Mouse (Mus musculus): Measurements from ENCODE around the gene Gpr179.
"Not testable (repeated sequence)": the region's sequence is repeated elsewhere in the genome, so short reads cannot be mapped to it uniquely, and the experiment has no call there.

DNA sequence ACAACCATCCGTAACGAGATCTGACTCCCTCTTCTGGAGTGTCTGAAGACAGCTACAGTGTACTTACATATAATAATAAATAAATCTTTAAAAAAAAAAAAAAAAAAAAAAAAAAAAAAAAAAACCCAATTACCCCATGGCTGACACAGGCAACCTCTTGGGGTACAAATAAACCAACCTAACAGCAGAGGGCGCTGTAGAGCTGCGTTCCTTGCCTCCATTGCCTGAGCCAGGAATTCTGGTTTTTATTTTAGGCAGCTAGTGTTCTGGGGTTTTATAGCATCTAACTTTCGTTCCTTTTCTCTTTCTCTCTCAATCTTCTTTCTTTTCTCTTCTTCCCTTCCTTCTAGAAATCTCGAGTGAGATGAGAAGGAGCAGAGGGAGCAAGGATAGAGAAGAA, 5.8 kb upstream of the Gpr179 start:
- TF ChIP-seq CTCF (IDR thresholded peaks at IDR 0.05) = peak; percentile 76
- not testable (repeated sequence) for TF ChIP-seq POLR2A (IDR thresholded peaks at IDR 0.05; ENCODE audit: insufficient read depth, low read depth, low read length)

Data from heart, adult 2 months (tissue).